Mouse (Mus musculus): ENCODE measurements around the gene Rabac1.

DNA sequence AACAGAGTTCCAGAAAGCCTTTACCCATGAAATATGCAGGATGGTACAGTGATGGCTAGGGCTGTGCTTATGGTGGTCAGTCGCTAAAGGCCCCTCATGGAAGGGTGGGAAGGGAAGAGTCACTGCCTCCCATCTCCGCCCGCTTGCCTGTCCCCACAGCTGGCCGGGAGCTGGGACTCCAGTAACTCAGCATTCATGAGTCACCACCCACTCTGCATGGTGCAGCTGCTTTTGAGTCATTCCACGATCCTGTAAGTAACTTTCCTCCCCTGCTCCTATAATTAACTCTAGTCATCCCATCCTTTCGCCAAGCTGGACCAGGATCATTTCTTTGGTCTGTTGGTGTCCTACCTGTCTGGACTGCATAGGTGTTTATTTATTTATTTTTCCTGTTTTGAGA is 20.5 kb upstream of the Rabac1 start:
- TF ChIP-seq GATA1 (IDR thresholded peaks at IDR 0.05; ENCODE audit: borderline replicate concordance, low read length) (no peak), FLI1 (IDR thresholded peaks at IDR 0.05; ENCODE audit: low read length) (no peak)

Data from megakaryocyte, embryonic 14.5 days (primary cell).